Mouse (Mus musculus): ENCODE data around the gene Ctsw. TPM values are rescaled to one million over a fixed set of nuclear protein-coding genes. Genes with fewer than 3 reads are reported as not detected.

Ctsw gene
- polyA plus RNA-seq, 1 experiment from 2014 or later: 6.3 TPM

DNA sequence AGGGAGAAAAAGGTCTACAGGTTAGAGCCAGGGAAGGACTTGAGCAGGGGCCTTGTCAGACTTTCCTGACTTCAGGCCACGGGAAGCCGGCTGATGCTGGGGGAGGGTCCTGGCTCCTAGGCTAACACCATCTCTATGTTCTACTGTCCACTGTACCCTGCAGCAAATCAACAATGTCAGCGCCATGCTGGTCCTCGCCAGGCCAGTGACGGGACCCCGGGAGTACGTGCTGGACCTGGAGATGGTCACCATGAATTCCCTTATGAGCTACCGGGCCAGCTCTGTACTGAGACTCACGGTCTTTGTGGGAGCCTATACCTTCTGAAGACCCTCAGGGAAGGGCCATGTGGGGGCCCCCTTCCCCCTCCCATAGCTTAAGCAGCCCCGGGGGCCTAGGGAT, 13.1 kb upstream of the Ctsw start:
- Histone ChIP-seq H3K4me2 (ENCODE audit: low read length) (no peak overlapping the region), H3K4me3 (replicated peaks; ENCODE audit: low read length) (no peak overlapping the region), H3K9ac (replicated peaks; ENCODE audit: low read depth, low read length) (no peak overlapping the region), H3K27me3 (replicated peaks; ENCODE audit: control insufficient read depth, insufficient read depth, low read length) (no peaks in the 10 kb centered on the region), H3K27ac (ENCODE audit: low read length) (no peak overlapping the region), H3K9me3 (ENCODE audit: control insufficient read depth, low read length) (no peaks in the 10 kb centered on the region), H3K4me1 (replicated peaks; ENCODE audit: control insufficient read depth, insufficient read depth, low read length) (no peaks in the 10 kb centered on the region), H3K36me3 (ENCODE audit: control insufficient read depth, insufficient read depth) (peaks cover 3% of the 10 kb centered on the region; the same call in 1 of the 2 replicates)
- ATAC-seq: no peak
- 90% methylated on average over 10 of the region's 10 CpGs for WGBS

DNA sequence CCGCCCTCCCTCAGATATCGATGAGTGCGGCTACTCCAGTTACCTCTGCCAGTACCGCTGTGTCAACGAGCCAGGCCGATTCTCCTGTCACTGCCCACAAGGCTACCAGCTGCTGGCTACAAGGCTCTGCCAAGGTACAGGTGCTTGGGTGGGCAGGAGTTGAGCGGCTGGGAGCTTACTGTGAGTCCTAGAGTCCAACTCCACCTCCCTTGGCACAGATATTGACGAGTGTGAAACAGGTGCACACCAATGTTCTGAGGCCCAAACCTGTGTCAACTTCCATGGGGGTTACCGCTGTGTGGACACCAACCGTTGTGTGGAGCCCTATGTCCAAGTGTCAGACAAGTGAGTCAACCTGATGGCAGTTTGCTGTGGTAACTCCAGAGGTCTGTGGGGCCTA, 11.7 kb upstream of the Ctsw start:
- H3K4me2 ChIP-seq (ENCODE audit: low read length): no peak overlapping the region
- no peak for ATAC-seq
- WGBS: 95% methylated on average over 10 of the region's 10 CpGs
- H3K9ac ChIP-seq (replicated peaks; ENCODE audit: low read depth, low read length): no peak overlapping the region
- peaks cover 6% of the 10 kb centered on the region for H3K4me1 ChIP-seq (replicated peaks; ENCODE audit: control insufficient read depth, insufficient read depth, low read length)
- H3K36me3 ChIP-seq (ENCODE audit: control insufficient read depth, insufficient read depth): no peaks in the 10 kb centered on the region; the same call in 1 of the 2 replicates
- no peaks in the 10 kb centered on the region for H3K27me3 ChIP-seq (replicated peaks; ENCODE audit: control insufficient read depth, insufficient read depth, low read length)
- no peak overlapping the region for H3K27ac ChIP-seq (ENCODE audit: low read length)
- no peak overlapping the region for H3K4me3 ChIP-seq (replicated peaks; ENCODE audit: low read length)
- H3K9me3 ChIP-seq (ENCODE audit: control insufficient read depth, low read length): no peaks in the 10 kb centered on the region

DNA sequence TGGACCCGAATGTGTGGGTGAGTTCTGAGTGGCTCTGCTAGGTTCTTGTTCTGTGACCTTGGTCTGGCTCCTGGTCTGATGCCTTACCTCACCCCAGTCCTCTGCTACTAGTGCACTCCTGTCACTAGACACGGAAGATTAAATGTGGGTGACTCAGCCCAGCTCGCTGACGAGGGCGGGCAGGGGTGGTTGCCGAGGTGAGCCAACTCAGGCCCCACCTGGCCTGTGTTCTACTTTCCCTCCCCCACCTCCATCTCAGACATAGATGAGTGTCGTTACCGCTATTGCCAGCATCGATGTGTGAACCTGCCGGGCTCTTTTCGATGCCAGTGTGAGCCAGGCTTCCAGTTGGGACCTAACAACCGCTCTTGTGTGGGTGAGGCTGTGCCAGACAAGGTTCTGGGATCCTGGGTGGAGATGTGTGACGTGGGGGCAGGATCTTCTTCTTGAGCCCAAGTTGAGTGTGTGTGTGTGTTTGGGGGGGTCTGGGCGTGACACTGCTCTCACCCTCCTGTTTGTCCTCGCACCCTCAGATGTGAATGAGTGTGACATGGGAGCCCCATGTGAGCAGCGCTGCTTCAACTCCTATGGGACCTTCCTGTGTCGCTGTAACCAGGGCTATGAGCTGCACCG, 9.5 kb upstream of the Ctsw start:
- H3K36me3 ChIP-seq (ENCODE audit: control insufficient read depth, insufficient read depth): no peaks in the 10 kb centered on the region; the same call in 1 of the 2 replicates
- no peaks in the 10 kb centered on the region for H3K9me3 ChIP-seq (ENCODE audit: control insufficient read depth, low read length)
- H3K9ac ChIP-seq (replicated peaks; ENCODE audit: low read depth, low read length): no peak overlapping the region
- ATAC-seq: no peak
- H3K4me2 ChIP-seq (ENCODE audit: low read length): no peak overlapping the region
- WGBS: 90% methylated on average over 18 of the region's 18 CpGs
- H3K27ac ChIP-seq (ENCODE audit: low read length): no peak overlapping the region
- no peak overlapping the region for H3K4me3 ChIP-seq (replicated peaks; ENCODE audit: low read length)
- H3K4me1 ChIP-seq (replicated peaks; ENCODE audit: control insufficient read depth, insufficient read depth, low read length): peaks cover 21% of the 10 kb centered on the region
- no peaks in the 10 kb centered on the region for H3K27me3 ChIP-seq (replicated peaks; ENCODE audit: control insufficient read depth, insufficient read depth, low read length)

DNA sequence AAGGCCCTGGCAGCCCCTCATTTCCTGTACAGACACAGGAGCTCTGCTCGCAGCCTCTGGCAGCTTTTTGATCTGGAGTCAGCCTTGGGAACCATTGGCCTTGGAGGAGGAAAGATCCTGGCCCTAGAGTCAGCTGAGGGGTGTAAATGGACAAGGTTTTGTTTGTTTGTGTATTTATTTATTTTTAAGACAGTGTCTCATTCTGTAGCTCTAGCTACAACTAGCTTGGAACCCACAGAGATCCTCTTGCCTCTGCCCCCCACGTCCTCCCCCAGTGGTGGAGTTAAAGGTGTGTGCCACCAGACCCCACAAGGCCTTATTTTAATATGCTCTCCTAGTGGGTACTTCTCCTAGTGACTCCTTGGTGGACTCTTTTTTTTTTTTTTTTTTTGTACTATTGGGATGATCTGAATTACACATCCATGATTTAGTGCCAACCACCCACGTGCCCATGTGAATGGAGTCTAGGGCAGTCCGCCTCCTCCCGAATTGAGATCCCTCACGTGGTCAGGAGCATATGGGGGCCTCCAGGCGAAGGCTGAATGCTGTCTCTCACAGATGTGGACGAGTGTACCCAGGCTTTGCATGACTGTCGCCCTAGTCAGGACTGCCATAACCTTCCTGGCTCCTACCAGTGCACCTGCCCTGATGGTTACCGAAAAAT, 8.8 kb upstream of the Ctsw start:
- no peak overlapping the region for H3K27ac ChIP-seq (ENCODE audit: low read length)
- H3K9ac ChIP-seq (replicated peaks; ENCODE audit: low read depth, low read length): no peak overlapping the region
- no peak for ATAC-seq
- H3K27me3 ChIP-seq (replicated peaks; ENCODE audit: control insufficient read depth, insufficient read depth, low read length): no peaks in the 10 kb centered on the region
- no peaks in the 10 kb centered on the region; the same call in 1 of the 2 replicates for H3K36me3 ChIP-seq (ENCODE audit: control insufficient read depth, insufficient read depth)
- no peaks in the 10 kb centered on the region for H3K9me3 ChIP-seq (ENCODE audit: control insufficient read depth, low read length)
- 79% methylated on average over 10 of the region's 10 CpGs for WGBS
- H3K4me2 ChIP-seq (ENCODE audit: low read length): no peak overlapping the region
- H3K4me1 ChIP-seq (replicated peaks; ENCODE audit: control insufficient read depth, insufficient read depth, low read length): peaks cover 21% of the 10 kb centered on the region
- no peak overlapping the region for H3K4me3 ChIP-seq (replicated peaks; ENCODE audit: low read length)

DNA sequence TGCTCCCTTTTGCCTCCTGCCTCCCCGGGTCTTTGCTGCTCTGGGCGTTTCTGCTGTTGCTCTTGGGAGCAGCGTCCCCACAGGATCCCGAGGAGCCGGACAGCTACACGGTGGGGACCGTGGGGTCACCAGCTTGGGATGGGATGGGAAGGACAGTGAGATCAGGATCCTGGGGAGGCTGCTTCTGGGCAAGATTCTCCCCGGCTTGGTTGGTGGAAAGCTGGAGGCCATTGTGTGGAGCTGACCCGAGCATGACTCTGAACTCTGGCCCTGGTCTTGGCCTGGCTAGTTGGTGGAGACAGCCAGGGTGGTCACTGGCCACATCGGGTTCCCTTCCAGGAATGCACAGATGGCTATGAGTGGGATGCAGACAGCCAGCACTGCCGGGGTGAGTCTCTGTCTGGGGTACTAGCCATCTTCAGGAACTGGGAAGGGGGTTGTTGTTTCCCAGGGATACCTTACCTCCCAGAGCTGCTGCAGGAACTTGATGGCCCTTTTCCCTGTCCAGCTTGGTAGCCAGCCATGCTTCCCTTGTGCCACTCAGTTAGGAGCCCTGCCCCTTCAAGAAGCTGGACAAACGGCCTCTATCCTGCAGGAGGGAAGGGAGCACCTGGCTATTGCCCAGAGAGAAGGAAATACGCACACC, 6.9 kb upstream of the Ctsw start:
- ATAC-seq: peak; percentile 31; the same call in 1 of the 2 replicates
- Histone ChIP-seq H3K4me3 (replicated peaks; ENCODE audit: low read length) (peak overlapping the region; percentile 57), H3K27me3 (replicated peaks; ENCODE audit: control insufficient read depth, insufficient read depth, low read length) (no peaks in the 10 kb centered on the region), H3K9me3 (ENCODE audit: control insufficient read depth, low read length) (no peaks in the 10 kb centered on the region), H3K27ac (ENCODE audit: low read length) (peak overlapping the region; percentile 30; the same call in 1 of the 2 replicates), H3K4me2 (ENCODE audit: low read length) (peak overlapping the region; percentile 96), H3K4me1 (replicated peaks; ENCODE audit: control insufficient read depth, insufficient read depth, low read length) (peaks cover 21% of the 10 kb centered on the region), H3K36me3 (ENCODE audit: control insufficient read depth, insufficient read depth) (no peaks in the 10 kb centered on the region; the same call in 1 of the 2 replicates), H3K9ac (replicated peaks; ENCODE audit: low read depth, low read length) (peak overlapping the region; percentile 81)
- WGBS: 21% methylated on average over 13 of the region's 13 CpGs

DNA sequence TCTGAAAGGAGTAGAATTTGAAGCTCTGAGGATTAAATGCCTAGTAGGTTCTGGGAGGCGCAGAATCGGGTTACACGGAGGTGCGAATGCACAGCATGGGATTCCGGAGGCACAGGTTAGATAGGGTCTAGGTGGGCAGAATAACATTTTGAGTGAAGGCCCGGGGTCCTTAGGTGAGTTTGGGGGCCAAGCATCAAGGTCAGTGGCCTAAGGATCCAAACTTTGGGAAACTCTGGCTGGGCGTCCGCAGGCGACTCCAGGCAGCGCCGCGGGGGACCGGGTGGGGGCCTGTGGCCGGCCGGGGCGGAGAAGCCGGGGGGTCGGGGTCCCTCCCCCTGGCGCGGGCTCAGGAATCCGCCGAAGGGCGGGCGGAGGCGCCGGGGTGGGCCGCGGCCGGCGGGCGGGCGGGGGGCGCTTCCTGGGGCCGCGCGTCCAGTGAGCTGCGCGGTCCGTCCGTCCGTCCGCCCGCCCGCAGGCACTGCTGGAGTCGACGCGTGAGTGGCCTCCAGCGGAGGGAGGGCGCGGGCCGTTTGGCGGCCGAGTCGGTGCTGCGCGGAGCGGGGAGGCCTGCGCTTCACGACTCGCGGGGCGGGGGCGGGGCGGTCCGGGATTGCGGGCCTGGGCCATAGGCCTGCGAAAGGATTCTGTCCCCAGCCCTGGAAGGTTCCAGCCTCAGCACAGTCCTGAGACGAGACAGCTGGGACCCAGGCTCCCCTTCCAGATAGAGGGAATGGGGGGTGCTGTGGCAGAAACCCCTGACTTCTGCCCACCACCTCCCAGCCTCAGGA, 6.2 kb upstream of the Ctsw start:
- Histone ChIP-seq H3K4me1 (replicated peaks; ENCODE audit: control insufficient read depth, insufficient read depth, low read length) (peaks cover 21% of the 10 kb centered on the region), H3K27ac (ENCODE audit: low read length) (peak overlapping the region; percentile 30), H3K4me2 (ENCODE audit: low read length) (peak overlapping the region; percentile 96), H3K4me3 (replicated peaks; ENCODE audit: low read length) (peak overlapping the region; percentile 57), H3K9me3 (ENCODE audit: control insufficient read depth, low read length) (no peaks in the 10 kb centered on the region), H3K36me3 (ENCODE audit: control insufficient read depth, insufficient read depth) (no peaks in the 10 kb centered on the region; the same call in 1 of the 2 replicates), H3K27me3 (replicated peaks; ENCODE audit: control insufficient read depth, insufficient read depth, low read length) (no peaks in the 10 kb centered on the region), H3K9ac (replicated peaks; ENCODE audit: low read depth, low read length) (peak overlapping the region; percentile 81)
- WGBS: under 1% methylated on average over 65 of the region's 68 CpGs
- peak; percentile 37 for ATAC-seq

DNA sequence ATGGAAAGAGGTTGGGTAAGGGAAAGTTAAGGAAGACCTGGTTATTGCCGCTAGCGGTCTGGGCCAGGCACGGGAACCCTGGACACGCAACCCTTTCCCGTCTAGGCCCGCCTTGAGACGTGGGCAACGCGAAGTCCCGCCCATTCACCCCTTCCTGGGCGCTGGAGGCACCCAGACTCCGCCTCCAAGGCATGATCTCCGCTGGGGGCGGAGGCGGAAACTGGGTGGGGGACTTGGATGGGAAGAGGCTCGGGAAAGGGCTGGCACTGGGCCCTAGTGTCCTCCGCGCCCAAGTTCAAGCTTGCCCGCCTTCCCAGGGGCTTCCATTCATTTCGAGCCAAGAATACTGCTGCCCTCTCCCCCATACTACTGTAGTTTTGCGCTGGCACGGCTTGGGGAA, 5.4 kb upstream of the Ctsw start, which contains the start of gene Efemp2:
Gene Efemp2, plus strand, starts transcription at position 235 of the 400 bp plus-strand sequence.
- peak within 1 kb of the TSS; percentile 30 for H3K27ac ChIP-seq (ENCODE audit: low read length)
- H3K4me2 ChIP-seq (ENCODE audit: low read length): peak within 1 kb of the TSS; percentile 96
- H3K4me3 ChIP-seq (replicated peaks; ENCODE audit: low read length): peak within 1 kb of the TSS; percentile 57
- WGBS: under 1% methylated on average over 22 of the region's 22 CpGs
- H3K27me3 ChIP-seq (replicated peaks; ENCODE audit: control insufficient read depth, insufficient read depth, low read length): no peaks in the 10 kb centered on the region
- H3K4me1 ChIP-seq (replicated peaks; ENCODE audit: control insufficient read depth, insufficient read depth, low read length): peaks cover 21% of the 10 kb centered on the region
- peak; percentile 55 for ATAC-seq
- H3K9ac ChIP-seq (replicated peaks; ENCODE audit: low read depth, low read length): peak within 1 kb of the TSS; percentile 81
- H3K36me3 ChIP-seq (ENCODE audit: control insufficient read depth, insufficient read depth): no peaks in the 10 kb centered on the region; the same call in 1 of the 2 replicates
- no peaks in the 10 kb centered on the region for H3K9me3 ChIP-seq (ENCODE audit: control insufficient read depth, low read length)

DNA sequence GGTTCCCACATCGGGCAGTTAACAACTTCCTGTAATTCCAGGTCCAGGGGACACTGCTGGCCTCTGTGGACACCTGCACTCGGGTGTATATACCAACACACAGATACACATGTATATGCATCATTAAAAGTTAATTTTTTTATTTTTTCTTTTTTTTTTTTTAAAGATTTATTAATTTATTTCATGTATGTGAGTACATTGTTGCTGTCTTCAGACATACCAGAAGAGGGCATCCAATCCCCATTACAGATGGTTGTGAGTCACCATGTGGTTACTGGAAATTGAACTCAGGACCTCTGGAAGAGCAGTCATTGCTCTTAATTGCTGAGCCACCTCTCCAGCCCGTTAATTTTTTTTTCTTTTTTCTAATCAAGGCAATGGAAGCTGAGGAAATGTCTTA, 4.5 kb upstream of the Ctsw start:
- Histone ChIP-seq H3K36me3 (ENCODE audit: control insufficient read depth, insufficient read depth) (no peaks in the 10 kb centered on the region), H3K27me3 (replicated peaks; ENCODE audit: control insufficient read depth, insufficient read depth, low read length) (no peaks in the 10 kb centered on the region), H3K27ac (ENCODE audit: low read length) (no peak overlapping the region), H3K4me2 (ENCODE audit: low read length) (no peak overlapping the region), H3K9ac (replicated peaks; ENCODE audit: low read depth, low read length) (no peak overlapping the region), H3K4me1 (replicated peaks; ENCODE audit: control insufficient read depth, insufficient read depth, low read length) (peaks cover 21% of the 10 kb centered on the region), H3K9me3 (ENCODE audit: control insufficient read depth, low read length) (no peaks in the 10 kb centered on the region), H3K4me3 (replicated peaks; ENCODE audit: low read length) (no peak overlapping the region)
- ATAC-seq: no peak
- 78% methylated on average over 3 of the region's 3 CpGs for WGBS

DNA sequence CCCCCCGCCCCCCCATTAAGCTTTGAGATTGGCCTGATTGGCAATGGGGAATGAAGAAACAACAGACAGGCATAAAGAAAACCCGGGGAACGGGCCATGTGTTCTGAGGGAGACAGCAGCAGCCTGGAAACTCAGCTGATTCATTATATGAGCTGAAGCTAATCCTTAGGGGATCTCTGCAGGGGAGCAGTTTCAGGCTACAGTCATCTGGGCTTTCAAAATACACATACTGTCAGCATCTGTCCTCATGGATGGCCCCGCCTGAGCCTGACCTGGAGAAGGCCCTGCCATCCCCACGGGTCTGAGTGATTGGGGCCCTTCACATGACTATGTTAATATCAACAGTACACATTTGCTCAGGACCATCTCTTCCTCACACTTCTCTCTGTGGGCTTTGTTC, 3.5 kb upstream of the Ctsw start:
- peaks cover 21% of the 10 kb centered on the region for H3K4me1 ChIP-seq (replicated peaks; ENCODE audit: control insufficient read depth, insufficient read depth, low read length)
- peaks cover 2% of the 10 kb centered on the region; the same call in 1 of the 2 replicates for H3K36me3 ChIP-seq (ENCODE audit: control insufficient read depth, insufficient read depth)
- H3K9me3 ChIP-seq (ENCODE audit: control insufficient read depth, low read length): no peaks in the 10 kb centered on the region
- no peak overlapping the region for H3K4me2 ChIP-seq (ENCODE audit: low read length)
- H3K27ac ChIP-seq (ENCODE audit: low read length): no peak overlapping the region
- no peak overlapping the region for H3K9ac ChIP-seq (replicated peaks; ENCODE audit: low read depth, low read length)
- H3K27me3 ChIP-seq (replicated peaks; ENCODE audit: control insufficient read depth, insufficient read depth, low read length): no peaks in the 10 kb centered on the region
- no peak overlapping the region for H3K4me3 ChIP-seq (replicated peaks; ENCODE audit: low read length)
- ATAC-seq: no peak
- 50% methylated on average over 5 of the region's 5 CpGs for WGBS
